Mouse (Mus musculus) heart, adult 18-20 months (tissue): ENCODE measurements at regions not wholly inside any gene's neighbourhood (a gene's known extent, or its start where the extent isn't known, plus 50 kb on each side); places are given as distances from the start of the nearest gene placed in this dataset.
A peak's percentile ranks its signal among the peaks of the same experiment; 100 is the strongest.

ENCODE experiments used
- DNase-seq, 2 experiments: peaks; one replicate each; pipeline ENCODE4 v3.0.0; 2021 to 2022; ENCODE audit warnings: mixed read lengths in 1 of 2

DNA sequence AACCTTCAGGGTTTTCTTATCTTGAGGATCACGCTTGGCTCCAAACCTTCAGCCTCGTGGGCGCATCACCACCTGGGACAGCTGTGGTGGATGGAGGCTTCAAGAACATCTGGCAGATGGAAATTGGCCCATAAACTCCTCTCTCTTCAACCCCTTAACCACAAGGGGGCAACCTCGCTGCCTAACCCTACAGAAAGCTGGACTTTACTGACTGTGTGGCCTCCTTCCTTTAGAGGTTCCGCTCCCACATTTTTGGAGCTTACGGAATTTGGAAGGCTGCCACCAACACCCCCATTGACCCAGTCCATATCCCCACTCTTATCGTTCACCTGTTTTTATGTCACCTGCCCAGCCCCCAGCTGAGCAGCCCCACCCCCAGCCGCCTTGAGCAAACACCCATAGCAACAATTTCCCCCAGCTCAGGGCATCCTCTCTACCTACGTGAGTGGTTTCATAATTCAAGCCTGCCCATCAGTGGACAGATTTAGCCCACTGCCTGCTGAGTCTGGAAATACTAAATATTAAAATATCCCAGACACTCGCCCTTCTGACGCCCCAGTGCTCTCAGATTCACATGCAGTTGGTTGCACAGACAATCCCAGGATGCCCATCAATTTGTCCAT is 167.0 kb upstream of the Slc22a22 start:
- peak; percentile 31 to 64 for DNase-seq

DNA sequence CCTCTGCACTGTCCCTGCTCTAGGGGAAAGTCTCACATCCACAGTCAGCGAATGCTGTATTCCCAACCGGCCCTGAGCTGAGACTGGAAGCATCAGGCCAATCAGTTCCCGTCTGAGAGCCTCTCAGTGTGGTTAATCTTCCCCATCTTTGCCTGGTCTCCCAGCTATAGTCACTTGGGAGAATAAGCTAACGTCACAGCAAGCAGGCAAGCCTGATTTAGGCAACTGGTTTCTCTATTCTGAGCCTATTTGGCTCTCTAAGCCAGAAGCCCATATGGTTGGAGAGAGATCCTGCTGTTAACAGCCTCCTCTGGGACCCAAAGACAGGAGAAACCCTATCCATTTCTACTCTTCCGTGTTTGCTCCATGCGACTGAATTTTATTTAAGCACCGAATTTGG is 161.7 kb upstream of the Slc22a22 start:
- DNase-seq = no peak

DNA sequence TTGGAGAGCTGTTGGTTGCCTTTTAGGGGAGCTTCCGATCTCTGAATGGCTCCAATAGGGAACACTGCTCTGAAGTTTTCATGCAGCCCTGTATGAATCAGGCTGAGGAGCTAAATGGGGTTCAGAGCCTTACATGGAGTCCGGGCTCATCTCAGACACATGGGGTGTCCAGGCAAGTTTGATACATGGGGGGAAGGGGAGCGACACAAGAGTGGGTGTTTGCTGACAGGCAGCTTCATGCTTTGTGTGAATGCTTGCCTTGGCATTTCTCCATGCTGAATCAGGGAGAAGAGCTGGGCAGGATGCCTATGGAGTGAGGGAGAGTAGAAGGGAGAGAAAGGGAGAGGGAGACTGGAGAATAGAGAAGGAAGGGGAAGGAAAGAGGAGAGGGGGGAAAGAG is 155.6 kb upstream of the Slc22a22 start:
- no peak for DNase-seq

DNA sequence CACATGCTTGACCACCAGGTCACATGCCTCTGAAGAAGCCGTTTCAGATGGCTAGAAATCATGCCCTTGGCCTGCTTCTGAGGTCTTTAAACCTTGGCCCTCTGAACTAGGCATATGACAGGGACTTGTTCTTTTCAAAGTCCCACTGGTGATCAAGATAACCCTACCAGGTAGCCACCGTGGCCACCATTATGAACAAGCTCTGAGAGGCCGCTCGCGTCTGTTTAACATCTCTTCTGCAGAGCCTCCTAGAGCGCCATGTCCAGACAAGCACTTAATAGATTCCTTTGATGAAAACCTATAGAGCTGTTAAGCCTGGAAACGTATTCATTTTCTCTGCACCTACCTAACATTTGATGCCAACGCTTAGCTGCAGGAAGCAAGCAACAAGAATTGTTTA is 155.1 kb upstream of the Slc22a22 start:
- no peak for DNase-seq

DNA sequence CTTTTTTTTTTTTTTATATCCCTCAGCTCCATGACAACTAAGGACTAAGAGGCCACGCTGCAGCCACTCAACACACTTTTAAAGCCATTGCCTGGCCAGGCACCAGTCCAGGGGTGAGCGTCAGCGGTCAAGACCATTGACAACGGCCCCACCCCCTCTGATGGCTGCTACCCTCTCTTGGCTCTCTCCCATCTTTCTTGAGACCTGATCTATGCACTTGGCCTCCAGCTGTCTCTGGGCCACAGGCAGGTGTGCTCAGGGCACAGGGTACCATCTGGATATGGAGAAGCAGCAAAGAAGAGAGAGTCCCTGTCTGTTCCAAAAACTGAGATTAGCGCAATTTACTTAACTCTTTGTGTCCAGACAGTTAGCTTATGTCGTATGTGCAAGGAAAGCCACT is 141.0 kb upstream of the Slc22a22 start:
- no peak for DNase-seq

DNA sequence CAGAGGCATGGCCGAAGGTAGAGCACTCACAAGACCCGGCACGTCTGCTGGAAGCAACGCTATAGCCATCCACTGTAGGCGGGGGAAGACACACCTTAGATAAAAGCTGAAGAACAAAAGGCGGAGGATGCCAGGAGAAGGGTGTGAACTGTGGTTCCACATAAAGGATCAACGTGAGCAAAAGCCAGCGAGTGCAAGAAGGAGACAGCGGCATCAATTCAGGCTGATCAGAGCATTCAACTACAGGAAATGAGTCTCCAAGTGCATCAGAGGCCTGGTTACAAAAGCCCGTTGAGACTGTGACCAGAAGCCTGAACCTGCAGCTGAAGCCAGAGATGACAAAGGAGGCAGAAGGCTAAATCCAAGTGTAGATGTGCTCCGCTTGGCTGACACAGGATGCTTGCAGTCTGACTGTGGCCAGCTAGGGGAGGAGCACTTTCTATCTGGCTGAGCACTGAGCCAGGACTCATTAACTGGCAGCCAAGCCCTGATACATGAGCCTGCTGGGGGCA is 139.5 kb upstream of the Slc22a22 start:
- DNase-seq = peak; percentile 4 to 12

DNA sequence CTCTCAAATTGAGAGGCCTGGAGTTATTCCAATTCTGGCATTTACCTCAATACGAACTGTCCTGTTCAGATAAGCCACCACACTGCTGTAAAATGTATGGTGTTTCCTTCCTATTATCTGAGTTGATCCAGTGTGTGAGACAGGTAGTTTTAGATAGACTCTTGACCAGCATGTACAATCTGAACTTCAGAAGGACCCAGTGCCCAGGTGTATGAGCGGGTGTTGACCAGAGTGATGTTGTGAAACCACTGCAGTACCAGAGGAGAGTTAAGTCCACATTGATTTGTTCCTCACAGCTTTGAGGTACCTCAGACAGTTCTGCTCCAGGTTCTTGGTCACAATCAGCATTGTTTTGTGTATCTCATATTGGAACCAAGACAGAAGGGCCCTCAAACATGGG is 132.6 kb upstream of the Slc22a22 start:
- no peak for DNase-seq

DNA sequence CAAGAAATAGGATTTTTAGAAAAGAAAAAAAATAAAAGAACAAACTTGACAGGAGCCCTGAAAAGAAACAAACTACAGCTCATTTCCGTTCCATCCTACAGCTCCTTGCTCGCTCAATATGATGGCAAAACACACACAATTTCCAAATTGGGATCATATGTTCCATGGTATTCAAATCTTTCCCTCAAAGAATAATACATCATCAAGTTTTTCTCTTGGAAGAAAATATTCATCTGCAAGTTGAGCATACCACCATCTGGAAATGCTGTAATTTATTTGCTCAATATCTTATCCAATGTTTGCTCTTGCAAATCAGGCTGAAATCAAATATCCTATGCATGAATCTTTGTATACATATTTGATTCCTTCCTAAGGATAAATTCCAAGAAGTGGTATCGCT is 131.1 kb upstream of the Slc22a22 start:
- DNase-seq = no peak

DNA sequence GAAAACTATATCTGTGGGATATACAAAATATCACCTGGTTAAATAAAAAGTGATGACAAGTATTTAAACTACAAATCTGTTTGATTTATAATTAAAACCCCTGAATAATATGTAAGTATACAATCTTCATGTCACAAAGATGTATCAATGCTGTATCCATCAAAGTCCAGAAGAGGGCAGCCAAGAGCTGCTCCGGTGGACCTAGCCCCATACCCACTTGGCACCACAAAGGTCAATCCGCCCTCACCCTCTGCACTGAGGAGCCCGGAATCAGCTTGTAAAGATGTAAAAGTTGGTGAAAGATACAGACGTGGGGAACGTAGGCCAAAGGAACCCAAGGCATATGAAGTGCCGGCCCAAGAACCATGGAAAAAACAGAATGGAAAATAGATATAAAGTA is 123.1 kb upstream of the Slc22a22 start:
- DNase-seq = peak; percentile 15 to 43

DNA sequence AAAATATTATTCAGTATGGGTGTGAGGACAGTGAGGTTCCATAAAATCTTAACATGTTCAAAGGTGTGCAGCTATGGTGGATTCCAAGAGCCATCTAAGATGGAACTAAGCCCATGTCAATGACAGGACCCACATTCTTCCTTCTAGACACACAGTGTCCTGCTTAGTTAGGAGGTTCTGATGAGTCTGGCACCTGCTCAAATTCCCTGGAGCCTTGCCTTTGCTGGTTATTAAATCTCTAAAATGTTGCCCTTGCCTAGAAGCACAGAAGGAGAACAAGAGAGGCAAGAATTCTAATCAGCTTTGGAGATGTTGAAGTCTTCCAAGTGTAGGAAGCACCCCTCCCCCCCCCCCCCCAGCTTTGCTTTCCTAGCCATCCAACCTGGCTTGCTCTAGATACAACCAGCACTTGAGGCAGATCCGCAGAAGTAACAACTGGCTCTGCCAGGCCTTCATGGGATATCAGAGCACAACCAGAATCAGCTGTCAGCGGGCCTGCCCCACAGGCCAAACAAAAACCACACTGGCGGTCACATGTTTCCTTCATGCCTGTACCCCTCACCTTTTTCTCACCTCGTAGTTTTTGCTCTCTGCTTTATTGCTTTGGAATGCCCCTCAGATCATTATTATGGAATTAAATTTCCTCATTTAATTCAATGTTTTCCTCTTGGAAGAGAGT is 116.0 kb upstream of the Slc22a22 start:
- DNase-seq = no peak

DNA sequence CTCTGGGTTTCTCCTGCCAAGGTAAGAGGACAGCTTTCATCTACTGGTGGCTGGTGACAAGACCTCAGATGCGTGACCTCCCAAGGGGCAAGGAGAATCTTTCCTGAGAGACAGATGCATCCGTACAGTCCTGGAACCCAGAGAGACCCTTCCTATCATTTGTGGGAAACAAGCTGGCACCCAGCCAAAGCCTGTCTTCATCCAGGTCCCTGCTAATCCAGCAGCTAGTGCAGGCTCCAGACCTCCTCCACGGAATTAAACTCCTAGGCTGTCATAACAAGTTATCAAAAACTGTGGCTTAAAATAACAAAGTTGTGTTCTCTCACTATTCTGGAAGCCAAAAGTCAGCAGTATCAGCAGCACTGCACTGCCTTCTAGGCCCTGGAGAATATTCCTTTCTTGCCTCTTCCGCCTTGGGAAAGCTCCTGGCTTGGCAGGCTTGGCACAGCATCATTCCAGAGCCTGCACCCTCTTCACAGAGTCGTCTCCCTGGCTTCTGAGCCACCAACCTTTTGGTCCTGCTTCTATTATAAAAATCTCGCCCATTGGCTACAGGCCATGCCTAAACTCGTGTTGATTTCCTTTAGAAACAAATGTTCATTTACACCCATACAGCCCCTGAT is 113.3 kb upstream of the Slc22a22 start:
- DNase-seq = peak in 1 of 2 experiments; percentile 9

DNA sequence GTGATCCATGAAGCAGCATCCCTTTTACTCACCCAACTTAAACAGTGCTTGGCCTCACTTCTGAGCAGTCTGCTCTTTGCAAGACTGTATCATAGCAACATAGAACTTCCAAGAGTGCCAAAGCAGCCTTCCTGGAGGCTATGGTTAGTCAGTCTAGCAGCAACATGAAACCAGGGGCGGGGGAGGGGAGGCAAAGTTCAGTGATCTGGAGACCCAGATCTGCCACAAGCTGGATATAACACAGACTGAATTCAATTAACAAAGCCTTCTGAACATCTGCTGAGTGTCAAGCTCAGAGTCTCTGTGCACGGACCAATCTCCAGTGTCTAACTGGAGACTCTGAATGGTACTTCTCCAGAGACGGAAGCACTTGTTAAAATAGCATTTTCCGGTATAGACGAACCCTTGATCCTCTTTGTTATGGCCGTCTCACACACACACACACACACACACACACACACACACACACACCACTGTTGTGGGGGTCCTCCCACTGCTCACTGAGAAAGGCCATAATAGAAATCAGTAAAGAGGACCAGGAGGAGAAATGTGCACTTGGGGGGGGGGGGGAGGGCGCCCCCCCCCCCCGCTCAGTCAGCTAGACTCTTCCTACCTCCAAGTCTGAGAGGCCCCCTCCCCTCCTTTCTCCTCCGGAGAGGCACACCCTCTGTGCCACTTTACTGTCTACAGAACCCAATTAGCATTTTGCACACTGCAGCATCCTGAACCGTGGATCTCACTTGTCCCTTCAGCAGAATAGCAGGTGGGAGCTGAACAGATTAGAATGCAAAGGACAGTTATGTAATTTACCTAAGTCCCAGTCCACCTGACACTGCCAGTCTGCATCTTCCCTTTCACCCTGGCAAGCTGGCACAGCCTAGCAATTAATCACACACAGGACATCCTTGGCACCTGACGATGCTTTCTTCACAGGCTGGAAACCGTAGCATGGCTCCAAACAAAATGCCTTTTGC is 112.3 kb upstream of the Slc22a22 start:
- DNase-seq = no peak

DNA sequence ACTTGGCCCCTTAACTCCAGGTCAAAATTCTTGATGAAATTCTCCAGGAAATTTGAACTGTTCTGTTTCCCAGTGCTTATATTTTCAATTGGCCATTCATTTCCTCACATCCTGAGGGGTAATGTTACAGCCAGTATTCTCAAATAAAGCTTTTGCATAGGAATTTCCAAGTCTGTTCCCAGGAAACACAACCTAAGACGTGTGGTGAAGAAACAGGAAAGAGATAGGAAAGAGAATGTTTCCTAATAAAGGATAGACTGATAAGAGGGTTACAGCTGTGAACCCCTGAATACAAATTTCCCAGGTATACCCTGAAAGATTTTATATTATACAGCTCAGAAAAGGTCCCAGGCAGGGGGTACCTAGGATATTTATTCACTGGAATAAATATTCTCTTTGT is 108.0 kb upstream of the Slc22a22 start:
- no peak for DNase-seq

DNA sequence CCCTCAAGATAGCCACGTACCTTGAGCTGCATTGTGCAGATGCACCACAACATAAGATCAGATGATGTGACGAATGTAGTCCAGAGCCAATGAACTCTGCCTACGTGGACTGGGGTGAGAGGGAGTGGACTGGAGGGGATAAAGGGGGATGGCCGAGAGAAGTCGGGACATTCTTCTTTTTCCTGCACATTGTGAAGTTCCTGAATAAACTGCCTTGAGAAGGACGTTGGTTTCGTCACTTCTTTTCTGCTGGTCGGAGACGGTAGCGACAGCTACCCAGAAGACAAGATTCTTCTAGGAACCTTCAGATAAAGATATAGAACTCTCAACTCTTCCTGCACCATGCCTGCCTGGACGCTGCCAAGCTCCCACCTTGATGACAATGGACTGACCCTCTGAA is 107.1 kb upstream of the Slc22a22 start:
- no peak for DNase-seq

DNA sequence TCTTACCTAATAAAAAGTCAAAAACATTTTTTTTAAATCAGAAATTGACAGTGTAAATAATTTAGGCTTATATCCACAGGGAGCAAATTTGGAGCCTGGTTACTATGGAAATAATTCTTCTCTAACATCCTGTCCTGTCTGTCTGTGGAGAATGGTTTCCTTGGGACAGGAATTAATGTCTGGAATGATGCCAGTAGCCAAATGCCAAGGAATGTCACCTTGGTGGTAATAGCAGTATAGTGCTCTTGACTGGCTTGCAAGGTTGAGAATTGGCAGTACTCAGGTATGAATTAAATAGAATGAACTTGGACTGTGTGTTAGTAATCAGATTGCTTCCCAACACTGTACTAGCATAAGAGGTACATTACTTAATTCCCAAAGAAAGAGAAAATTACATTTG is 103.8 kb upstream of the Slc22a22 start:
- no peak for DNase-seq

DNA sequence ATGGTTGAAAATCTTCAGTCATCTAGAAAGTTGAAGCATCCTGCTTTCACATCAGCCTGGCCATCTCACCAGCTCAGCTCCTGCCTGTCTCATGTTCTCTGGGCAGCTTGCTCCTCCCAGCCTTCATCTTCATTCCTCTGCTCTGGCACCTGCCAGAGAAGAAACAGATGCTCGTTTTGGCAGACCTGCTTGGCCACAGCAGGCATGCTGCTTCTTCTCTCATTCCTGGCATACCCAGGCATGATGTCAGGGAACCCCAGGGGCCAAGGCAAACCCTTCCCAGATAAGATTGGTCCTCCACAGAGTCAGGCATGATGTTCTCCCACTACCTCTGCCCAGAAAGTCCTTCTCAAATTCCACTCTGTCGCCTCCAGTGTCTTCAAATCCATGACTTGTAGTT is 101.4 kb upstream of the Slc22a22 start:
- DNase-seq = peak in 1 of 2 experiments; percentile 11

DNA sequence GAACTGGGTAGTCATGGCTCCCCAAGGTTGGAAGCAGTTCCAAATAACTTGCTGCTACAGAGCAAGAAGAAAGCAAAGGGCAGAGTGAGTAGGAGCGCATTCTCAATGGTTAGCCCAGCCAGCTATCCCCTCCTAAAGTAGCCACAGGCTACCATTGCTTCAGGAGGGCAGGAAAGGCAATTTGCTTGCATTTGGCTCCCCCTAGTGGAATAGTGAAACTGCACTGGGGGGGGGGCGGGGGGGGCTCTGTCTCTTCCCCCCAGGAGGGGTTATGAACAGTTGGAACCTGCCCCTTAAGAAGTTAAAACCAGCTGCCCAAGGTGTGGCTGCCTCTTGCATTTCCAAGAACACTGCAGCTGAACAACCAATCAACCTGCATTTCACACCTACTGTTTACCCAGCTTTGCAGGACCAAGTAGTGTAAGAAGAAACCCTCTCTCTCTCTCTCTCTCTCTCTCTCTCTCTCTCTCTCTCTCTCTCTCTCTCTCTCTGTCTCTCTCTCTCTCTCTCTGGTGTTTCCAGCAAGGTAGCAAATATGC is 96.7 kb upstream of the Slc22a22 start:
- DNase-seq = no peak

DNA sequence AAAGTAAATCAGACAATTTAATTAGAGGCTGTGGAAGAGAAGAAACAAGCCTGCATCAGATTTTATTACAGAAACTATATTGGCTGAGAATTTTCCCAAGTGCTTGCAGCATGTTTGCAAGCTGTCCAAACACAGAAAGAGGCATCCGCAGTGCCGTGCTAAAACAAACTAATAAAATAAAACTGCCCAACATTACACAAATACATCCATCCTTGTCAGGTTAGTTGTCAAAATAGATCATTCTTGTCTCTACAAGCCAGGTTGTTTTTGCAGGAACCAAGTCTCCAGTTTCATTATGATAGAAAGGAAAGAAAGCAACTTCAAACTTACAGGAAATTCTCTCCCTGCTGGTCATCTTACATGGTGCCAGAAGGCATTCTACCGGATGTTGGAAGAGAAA is 95.0 kb upstream of the Slc22a22 start:
- no peak for DNase-seq

DNA sequence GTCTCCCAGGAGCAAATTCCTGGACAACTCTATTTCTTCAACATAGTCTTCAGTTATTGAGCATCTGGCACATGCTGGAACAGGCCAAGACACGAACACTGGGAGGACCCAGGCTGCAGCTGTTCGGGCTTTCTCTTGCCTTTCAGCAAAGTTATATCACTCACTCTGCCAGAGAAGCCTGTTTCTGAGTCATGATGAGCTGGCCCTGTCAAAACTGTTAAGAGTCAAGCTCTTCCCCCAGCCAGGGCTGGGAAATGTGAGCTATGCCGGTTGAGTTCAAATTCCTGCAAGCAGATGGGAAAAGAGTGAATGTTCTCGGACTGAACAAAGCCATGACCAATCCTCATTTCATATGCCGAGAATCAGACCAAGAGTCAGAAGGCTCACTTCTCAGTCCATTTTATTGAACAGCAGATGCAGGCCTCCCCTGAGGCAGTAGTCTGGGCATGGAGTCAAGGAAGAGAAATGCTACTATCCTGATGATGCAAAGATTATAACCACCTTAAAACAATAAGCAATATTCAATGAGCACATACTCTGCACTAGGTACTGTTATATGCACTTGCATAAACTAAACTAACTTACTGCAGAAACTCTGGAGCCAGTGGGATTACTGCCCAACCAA is 90.7 kb upstream of the Slc22a22 start:
- DNase-seq = peak; percentile 12 to 24

DNA sequence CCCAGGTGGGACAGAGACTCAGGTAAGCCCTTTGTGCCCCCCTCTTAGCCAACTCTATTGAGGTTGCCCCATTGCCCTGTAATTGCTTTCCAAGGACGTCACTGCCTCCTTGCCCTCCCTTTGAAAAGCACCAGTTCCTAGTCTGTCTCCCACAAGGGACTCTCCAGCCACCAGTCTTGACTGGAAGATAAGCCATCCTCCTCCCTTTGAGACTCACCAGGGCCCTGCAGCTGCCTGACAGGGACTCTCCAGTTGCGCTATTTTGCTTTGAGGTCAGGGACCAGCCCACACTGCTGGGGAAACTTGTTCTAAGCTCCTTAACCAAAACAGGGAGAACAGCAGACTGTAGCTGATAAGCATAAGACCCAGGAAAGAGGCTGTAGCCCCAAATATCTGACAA is 69.7 kb upstream of the Slc22a22 start:
- no peak for DNase-seq

DNA sequence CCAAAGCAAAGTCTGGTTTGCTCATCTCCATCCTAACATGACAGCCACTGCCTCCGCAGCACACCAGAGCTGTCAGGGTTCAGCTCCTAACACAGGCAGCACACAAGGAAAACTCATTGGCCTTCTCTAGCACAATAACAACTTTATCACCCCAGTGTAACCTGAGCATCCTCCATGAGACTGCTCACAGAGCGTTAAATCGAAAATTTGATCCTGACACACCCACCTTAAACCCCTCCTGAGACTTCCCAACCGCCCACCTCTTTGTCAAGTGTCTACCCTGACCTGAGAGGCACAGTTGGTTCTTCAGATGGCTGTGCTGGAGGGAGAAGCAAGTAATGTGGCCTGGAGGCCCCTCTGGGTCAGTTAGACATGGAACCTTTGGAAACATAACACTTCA is 67.7 kb upstream of the Slc22a22 start:
- DNase-seq = no peak

DNA sequence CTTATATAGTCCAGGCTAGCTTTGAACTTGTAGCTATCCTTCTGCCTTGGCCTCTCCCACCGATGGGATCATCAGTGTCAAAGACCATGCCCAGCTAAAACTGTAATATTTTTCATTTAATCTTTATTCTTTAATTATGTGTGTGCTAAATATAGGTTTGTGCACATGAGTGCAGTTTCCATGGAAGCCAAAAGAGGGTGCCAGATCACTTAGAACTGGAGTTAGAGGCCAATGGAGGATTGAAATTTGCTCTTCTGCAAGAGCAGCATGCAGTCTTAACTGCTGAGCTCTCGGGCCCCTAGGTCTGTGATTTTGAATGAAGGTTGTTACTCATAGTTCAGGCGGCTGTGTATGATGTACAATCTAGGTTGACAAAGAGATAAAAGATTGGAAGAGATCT is 66.6 kb upstream of the Slc22a22 start:
- DNase-seq = peak in 1 of 2 experiments; percentile 7
